Mouse (Mus musculus) brown adipose tissue, adult 24 weeks (tissue): ENCODE measurements at regions not wholly inside any gene's neighbourhood (a gene's known extent, or its start where the extent isn't known, plus 50 kb on each side); places are given as distances from the start of the nearest gene placed in this dataset.
A peak's percentile ranks its signal among the peaks of the same experiment; 100 is the strongest.

Experiments used
- H3K27ac ChIP-seq: fragments of 200-500 bp; replicated peaks from 2 replicates; pipeline ENCODE4 v1.5.1; 2012; ENCODE audit warnings: low read depth, mild to moderate bottlenecking, low read length
- H3K4me1 ChIP-seq: fragments of 200-500 bp; 2 replicates; pipeline ENCODE4 v1.6.1; 2012; ENCODE audit warnings: low read length, mixed read lengths; ENCODE audit not compliant: control insufficient read depth, insufficient read depth, insufficient read length
- H3K4me3 ChIP-seq: fragments of 200-500 bp; 2 replicates; pipeline ENCODE4 v1.5.1; 2012; ENCODE audit warnings: low read depth, mild to moderate bottlenecking, low read length, moderate library complexity; ENCODE audit not compliant: insufficient read depth

GRCm38 (mm10) chr3:52702962-52703361, 314.1 kb downstream of the Cog6 start:
- Histone ChIP-seq H3K4me3 (no peak overlapping the region), H3K4me1 (no peaks in the 10 kb centered on the region), H3K27ac (no peak overlapping the region)

- Histone ChIP-seq H3K27ac (no peak overlapping the region), H3K4me1 (no peaks in the 10 kb centered on the region), H3K4me3 (no peak overlapping the region)
Observed at GRCm38 (mm10) chr3:52701601-52702000, 315.4 kb downstream of the Cog6 start.

- Histone ChIP-seq H3K4me3 (no peak overlapping the region), H3K27ac (no peak overlapping the region), H3K4me1 (peaks cover 4% of the 10 kb centered on the region; the same call in 1 of the 2 replicates)
Observed at GRCm38 (mm10) chr3:52693813-52694212, 323.2 kb downstream of the Cog6 start.

- peak overlapping the region; percentile 26 for H3K27ac ChIP-seq
- no peak overlapping the region for H3K4me3 ChIP-seq
- H3K4me1 ChIP-seq = peaks cover 8% of the 10 kb centered on the region
Observed at GRCm38 (mm10) chr3:52685434-52686181, 331.4 kb downstream of the Cog6 start.

- H3K27ac ChIP-seq = no peak overlapping the region
- peaks cover 5% of the 10 kb centered on the region; the same call in 1 of the 2 replicates for H3K4me1 ChIP-seq
- no peak overlapping the region for H3K4me3 ChIP-seq
Observed at GRCm38 (mm10) chr3:52680824-52681388, 336.1 kb downstream of the Cog6 start.

- Histone ChIP-seq H3K4me3 (no peak overlapping the region), H3K27ac (no peak overlapping the region), H3K4me1 (0 out of 2 replicates have a peak, but pooled peaks cover 7% of the 10 kb centered on the region)
Observed at GRCm38 (mm10) chr3:52676886-52677670, 340.0 kb downstream of the Cog6 start.

GRCm38 (mm10) chr3:52670628-52671028, 346.4 kb downstream of the Cog6 start:
- peaks cover 7% of the 10 kb centered on the region; the same call in 1 of the 2 replicates for H3K4me1 ChIP-seq
- H3K4me3 ChIP-seq = no peak overlapping the region

GRCm38 (mm10) chr3:52663161-52663602, 353.9 kb downstream of the Cog6 start:
- H3K4me1 ChIP-seq = peaks cover 4% of the 10 kb centered on the region; the same call in 1 of the 2 replicates
- no peak overlapping the region for H3K4me3 ChIP-seq
- no peak overlapping the region for H3K27ac ChIP-seq

More at GRCm38 (mm10) chr3:52670628-52671028, 346.4 kb downstream of the Cog6 start:
- H3K27ac ChIP-seq = no peak overlapping the region

- Histone ChIP-seq H3K27ac (no peak overlapping the region), H3K4me3 (no peak overlapping the region), H3K4me1 (0 out of 2 replicates have a peak, but pooled peaks cover 2% of the 10 kb centered on the region)
Observed at GRCm38 (mm10) chr3:52662164-52662908, 354.7 kb downstream of the Cog6 start.

- no peak overlapping the region for H3K4me3 ChIP-seq
- no peak overlapping the region for H3K27ac ChIP-seq
- peaks cover 16% of the 10 kb centered on the region; the same call in 1 of the 2 replicates for H3K4me1 ChIP-seq
Observed at GRCm38 (mm10) chr3:52653006-52653405, 364.0 kb downstream of the Cog6 start.

- Histone ChIP-seq H3K27ac (no peak overlapping the region), H3K4me1 (peaks cover 16% of the 10 kb centered on the region; the same call in 1 of the 2 replicates), H3K4me3 (no peak overlapping the region)
Observed at GRCm38 (mm10) chr3:52652476-52652870, 364.6 kb downstream of the Cog6 start.

- Histone ChIP-seq H3K4me3 (no peak overlapping the region), H3K4me1 (peaks cover 16% of the 10 kb centered on the region; the same call in 1 of the 2 replicates), H3K27ac (no peak overlapping the region)
Observed at GRCm38 (mm10) chr3:52651862-52652475, 365.1 kb downstream of the Cog6 start.

GRCm38 (mm10) chr3:52650071-52650470, 367.0 kb downstream of the Cog6 start:
- H3K4me1 ChIP-seq = peaks cover 16% of the 10 kb centered on the region; the same call in 1 of the 2 replicates
- no peak overlapping the region for H3K27ac ChIP-seq
- H3K4me3 ChIP-seq = no peak overlapping the region

GRCm38 (mm10) chr3:52648836-52649500, 368.1 kb downstream of the Cog6 start:
- Histone ChIP-seq H3K4me3 (no peak overlapping the region), H3K27ac (no peak overlapping the region), H3K4me1 (peaks cover 21% of the 10 kb centered on the region)
